Mouse (Mus musculus) G1E (cell line): ENCODE measurements around the gene Lrp11.

ENCODE experiments used
- CTCF ChIP-seq: IDR thresholded peaks from 2 replicates; pipeline ENCODE4 v1.5.1; 2012; ENCODE audit warnings: low read depth, low read length, inconsistent platforms, mixed read lengths
- GATA1 ChIP-seq: IDR thresholded peaks from 2 replicates; pipeline ENCODE4 v1.6.1; 2012; ENCODE audit warnings: borderline replicate concordance, low read length, inconsistent platforms, mixed read lengths
- GATA2 ChIP-seq: IDR thresholded peaks from 2 replicates; pipeline ENCODE4 v1.6.1; 2012; ENCODE audit warnings: low read depth, low read length, inconsistent platforms, borderline replicate concordance
- POLR2AphosphoS5 ChIP-seq: IDR thresholded peaks from 2 replicates; pipeline ENCODE4 v1.6.1; 2012; ENCODE audit warnings: low read depth, low read length, inconsistent platforms; ENCODE audit not compliant: insufficient replicate concordance
- TAL1 ChIP-seq: conservative IDR thresholded peaks from 2 replicates; pipeline ENCODE4 v1.6.1; 2012; ENCODE audit warnings: low read depth, low read length, inconsistent platforms, mixed read lengths

GRCm38 (mm10) chr10:7662471-7663141 is 73.0 kb downstream of the Lrp11 start:
- no peak for TF ChIP-seq GATA2
- no peak for TF ChIP-seq CTCF
- no peak for TF ChIP-seq GATA1
- TF ChIP-seq TAL1 = no peak
- TF ChIP-seq POLR2AphosphoS5 = no peak
